Mouse (Mus musculus) midbrain, embryonic 14.5 days (tissue): Measurements from ENCODE around the gene C1qtnf12. TPM values are rescaled to one million over a fixed set of nuclear protein-coding genes. Genes with fewer than 3 reads are reported as not detected.

ENCODE experiments used
- ATAC-seq: fragments of 200-750 bp; cut with Nextera tagmentation; 2 replicates; pipeline ENCODE4 v1.8.0; 2017; ENCODE audit warnings: moderate number of reproducible peaks, moderate library complexity; ENCODE audit not compliant: low FRiP score, low TSS enrichment
- DNase-seq: peaks from one replicate; pipeline ENCODE4 v3.0.0-alpha.2; 2015
- H3K27ac ChIP-seq: fragments of 300-500 bp; sonication (generic); replicated peaks from 2 replicates; pipeline ENCODE4 v1.5.1; 2014; ENCODE audit warnings: mild to moderate bottlenecking, low read depth, low read length, moderate library complexity
- H3K27me3 ChIP-seq: fragments of 300-500 bp; sonication (generic); 2 replicates; pipeline ENCODE4 v1.6.1; 2014; ENCODE audit warnings: low read length, control low read depth, mixed read lengths; ENCODE audit not compliant: control insufficient read depth, insufficient read depth
- H3K36me3 ChIP-seq: fragments of 300-500 bp; sonication (generic); 2 replicates; pipeline ENCODE4 v1.6.1; 2014; ENCODE audit warnings: low read length, control low read depth; ENCODE audit not compliant: control insufficient read depth, insufficient read depth
- H3K4me1 ChIP-seq: fragments of 300-500 bp; sonication (generic); 2 replicates; pipeline ENCODE4 v1.6.1; 2014; ENCODE audit warnings: mild to moderate bottlenecking, antibody characterized with exemption, low read length, control low read depth; ENCODE audit not compliant: control insufficient read depth, insufficient read depth
- H3K4me2 ChIP-seq: fragments of 300-500 bp; sonication (generic); 2 replicates; pipeline ENCODE4 v1.6.1; 2014; ENCODE audit warnings: mild to moderate bottlenecking, low read length, moderate library complexity
- H3K4me3 ChIP-seq: fragments of 300-500 bp; sonication (generic); replicated peaks from 2 replicates; pipeline ENCODE4 v1.5.1; 2014; ENCODE audit warnings: low read depth, low read length
- H3K9ac ChIP-seq: fragments of 300-500 bp; sonication (generic); replicated peaks from 2 replicates; pipeline ENCODE4 v1.6.1; 2014; ENCODE audit warnings: mild to moderate bottlenecking, low read length, moderate library complexity
- H3K9me3 ChIP-seq: fragments of 300-500 bp; sonication (generic); 2 replicates; pipeline ENCODE4 v1.6.1; 2016; ENCODE audit warnings: low read length, control low read depth, mixed read lengths; ENCODE audit not compliant: control insufficient read depth
- WGBS: fragments of 180-500 bp; shearing (Covaris S2); extraction: QIAGEN DNeasy Blood & Tissue Kit; methylation state at CpG from one replicate; pipeline ENCODE4 v1.1.7; 2014; 5-methylcytosine and 5-hydroxymethylcytosine counted together
- polyA plus RNA-seq: library from polyadenylated mRNA; unstranded; fragments of >200 nt; fragmentation: Nextera tagmentation; extraction: Ambion mirVana; gene quantifications from 2 replicates; pipeline ENCODE4 v1.2.1, GENCODE M21; 2014

Gene C1qtnf12
- polyA plus RNA-seq, 1 experiment from 2014 or later = 8.3 TPM

GRCm38 (mm10) chr4:155963106-155963505 lies 988 bp downstream of the C1qtnf12 start:
- H3K4me3 ChIP-seq = no peak overlapping the region
- H3K9ac ChIP-seq = peak overlapping the region; percentile 54; the same call in 1 of the 2 replicates
- peaks cover 40% of the 10 kb centered on the region for H3K36me3 ChIP-seq
- WGBS = 49% methylated on average over 7 of the region's 7 CpGs
- no peaks in the 10 kb centered on the region for H3K9me3 ChIP-seq
- DNase-seq (no peak), ATAC-seq (no peak)
- H3K4me2 ChIP-seq = peak overlapping the region; percentile 63
- H3K27me3 ChIP-seq = no peaks in the 10 kb centered on the region
- no peak overlapping the region for H3K27ac ChIP-seq
- H3K4me1 ChIP-seq = peaks cover 13% of the 10 kb centered on the region; the same call in 1 of the 2 replicates

DNA sequence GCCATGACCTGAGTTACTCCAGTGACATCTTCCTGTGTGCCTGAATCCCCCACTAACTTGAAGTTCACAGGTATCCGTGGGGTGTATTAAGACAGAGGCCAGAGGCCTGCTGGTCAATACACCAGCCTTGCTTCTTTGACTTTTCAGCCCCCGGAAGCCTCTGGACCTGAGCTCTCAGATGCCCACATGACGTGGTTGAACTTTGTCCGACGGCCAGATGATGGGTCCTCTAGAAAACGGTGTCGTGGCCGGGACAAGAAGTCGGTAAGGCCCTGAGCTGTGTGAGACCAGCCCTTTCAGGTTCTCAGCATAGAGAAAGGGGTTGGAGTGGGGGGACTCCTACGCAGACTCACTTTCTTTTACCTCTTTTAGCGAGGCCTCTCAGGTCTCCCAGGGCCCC lies 2.3 kb downstream of the C1qtnf12 start:
- 96% methylated on average over 11 of the region's 11 CpGs for WGBS

GRCm38 (mm10) chr4:155969043-155969653 lies 7.0 kb downstream of the C1qtnf12 start:
- H3K9me3 ChIP-seq = no peaks in the 10 kb centered on the region
- peaks cover 21% of the 10 kb centered on the region; the same call in 1 of the 2 replicates for H3K36me3 ChIP-seq
- 83% methylated on average over 13 of the region's 13 CpGs for WGBS
- no peak overlapping the region for H3K4me3 ChIP-seq
- DNase-seq = no peak
- H3K27me3 ChIP-seq = no peaks in the 10 kb centered on the region
- ATAC-seq = no peak
- H3K4me2 ChIP-seq = no peak overlapping the region
- H3K9ac ChIP-seq = no peak overlapping the region
- no peaks in the 10 kb centered on the region for H3K4me1 ChIP-seq
- H3K27ac ChIP-seq = no peak overlapping the region

More for the DNA sequence above, 2.3 kb downstream of the C1qtnf12 start:
- ATAC-seq = no peak
- no peak for DNase-seq
- Histone ChIP-seq H3K9ac (no peak overlapping the region), H3K27me3 (no peaks in the 10 kb centered on the region), H3K4me2 (no peak overlapping the region), H3K27ac (no peak overlapping the region), H3K9me3 (no peaks in the 10 kb centered on the region), H3K4me1 (peaks cover 13% of the 10 kb centered on the region; the same call in 1 of the 2 replicates), H3K36me3 (peaks cover 33% of the 10 kb centered on the region), H3K4me3 (no peak overlapping the region)

DNA sequence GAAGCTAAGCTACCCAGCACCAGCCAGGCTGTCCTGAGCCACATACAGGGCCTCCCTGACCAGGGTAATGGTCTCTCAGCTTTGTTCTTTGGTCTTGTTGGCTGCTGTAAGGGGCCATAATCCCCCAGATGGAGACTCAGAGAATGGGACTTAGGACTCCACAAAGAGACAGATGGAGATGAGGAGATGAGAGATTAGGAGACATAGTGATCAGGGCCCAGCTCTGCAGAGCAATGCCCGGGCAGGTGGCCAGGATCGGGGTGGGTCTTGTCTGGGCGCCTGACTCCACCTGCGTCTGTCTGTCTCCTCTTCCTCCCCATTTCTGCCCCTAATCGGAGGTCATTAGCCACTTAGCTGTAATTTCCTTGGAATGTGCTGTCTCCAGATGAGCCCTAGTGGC lies 8.2 kb downstream of the C1qtnf12 start:
- H3K27ac ChIP-seq = no peak overlapping the region
- H3K9me3 ChIP-seq = no peaks in the 10 kb centered on the region
- DNase-seq (no peak), ATAC-seq (no peak)
- no peaks in the 10 kb centered on the region for H3K27me3 ChIP-seq
- no peaks in the 10 kb centered on the region for H3K4me1 ChIP-seq
- H3K4me3 ChIP-seq = no peak overlapping the region
- peaks cover 11% of the 10 kb centered on the region; the same call in 1 of the 2 replicates for H3K36me3 ChIP-seq
- no peak overlapping the region for H3K4me2 ChIP-seq
- WGBS = 85% methylated on average over 5 of the region's 5 CpGs
- no peak overlapping the region for H3K9ac ChIP-seq

DNA sequence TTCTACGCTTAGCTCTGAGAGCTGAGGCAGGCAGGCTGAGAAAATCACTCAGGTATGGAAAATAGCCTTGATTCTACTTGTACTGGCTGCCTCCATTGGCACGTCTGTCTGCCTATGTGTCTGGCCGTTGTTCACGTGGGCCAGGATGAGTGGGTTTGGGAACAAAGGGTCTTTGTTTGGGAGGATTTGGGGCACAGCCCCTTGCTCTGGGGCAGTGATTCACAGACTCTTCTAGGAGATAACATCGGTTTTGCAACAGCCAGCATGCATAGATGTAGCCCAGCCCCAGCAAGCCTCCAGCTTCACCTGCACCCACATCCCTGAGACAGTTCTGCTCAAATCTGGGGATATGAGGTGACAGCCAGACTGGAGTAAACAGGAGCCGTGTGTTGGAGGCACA lies 10.5 kb downstream of the C1qtnf12 start:
- H3K4me3 ChIP-seq = no peak overlapping the region
- no peak overlapping the region for H3K9ac ChIP-seq
- no peak overlapping the region for H3K4me2 ChIP-seq
- ATAC-seq (no peak), DNase-seq (no peak)
- no peaks in the 10 kb centered on the region for H3K36me3 ChIP-seq
- H3K9me3 ChIP-seq = no peaks in the 10 kb centered on the region
- H3K4me1 ChIP-seq = no peaks in the 10 kb centered on the region
- H3K27ac ChIP-seq = no peak overlapping the region
- no peaks in the 10 kb centered on the region for H3K27me3 ChIP-seq
- 38% methylated on average over 6 of the region's 6 CpGs for WGBS

DNA sequence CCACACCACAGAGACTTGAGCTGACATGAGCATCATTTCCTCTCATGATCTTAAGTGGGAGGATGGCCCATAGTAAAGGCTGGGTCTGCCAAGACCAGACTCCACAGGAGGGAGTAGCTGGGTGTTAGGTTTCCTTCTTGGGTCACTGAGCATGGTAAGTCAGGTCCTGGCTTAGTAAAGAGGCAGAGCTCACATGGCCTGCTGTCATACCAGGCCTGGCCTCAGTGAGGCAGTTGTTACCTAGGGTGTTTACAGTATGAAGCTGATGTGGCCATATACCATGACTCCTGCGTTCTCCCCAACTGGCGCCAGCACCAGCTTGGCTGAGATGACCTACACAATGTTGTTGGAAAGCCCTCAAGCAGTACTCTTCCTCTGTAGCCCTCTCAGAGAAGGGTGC lies 11.1 kb downstream of the C1qtnf12 start:
- Histone ChIP-seq H3K9ac (no peak overlapping the region), H3K36me3 (no peaks in the 10 kb centered on the region), H3K27ac (no peak overlapping the region), H3K4me1 (no peaks in the 10 kb centered on the region), H3K27me3 (no peaks in the 10 kb centered on the region), H3K4me2 (no peak overlapping the region), H3K4me3 (no peak overlapping the region), H3K9me3 (no peaks in the 10 kb centered on the region)
- ATAC-seq = no peak
- WGBS = 86% methylated on average over 2 of the region's 2 CpGs
- no peak for DNase-seq

GRCm38 (mm10) chr4:155981436-155982082 lies 19.4 kb downstream of the C1qtnf12 start:
- H3K4me1 ChIP-seq = no peaks in the 10 kb centered on the region
- no peak overlapping the region for H3K9ac ChIP-seq
- WGBS = 83% methylated on average over 11 of the region's 12 CpGs
- no peaks in the 10 kb centered on the region for H3K9me3 ChIP-seq
- H3K36me3 ChIP-seq = no peaks in the 10 kb centered on the region
- no peaks in the 10 kb centered on the region for H3K27me3 ChIP-seq
- ATAC-seq (no peak), DNase-seq (no peak)
- H3K27ac ChIP-seq = no peak overlapping the region
- no peak overlapping the region for H3K4me3 ChIP-seq
- no peak overlapping the region for H3K4me2 ChIP-seq

- H3K9me3 ChIP-seq = no peaks in the 10 kb centered on the region
- DNase-seq = peak; percentile 15
- no peaks in the 10 kb centered on the region for H3K27me3 ChIP-seq
- no peak for ATAC-seq
- H3K36me3 ChIP-seq = no peaks in the 10 kb centered on the region
- H3K4me3 ChIP-seq = no peak overlapping the region
- no peak overlapping the region for H3K4me2 ChIP-seq
- H3K27ac ChIP-seq = no peak overlapping the region
- H3K9ac ChIP-seq = no peak overlapping the region
- 10% methylated on average over 2 of the region's 2 CpGs for WGBS
- no peaks in the 10 kb centered on the region for H3K4me1 ChIP-seq
Observed at GRCm38 (mm10) chr4:155983788-155984187, 21.7 kb downstream of the C1qtnf12 start.
